Mouse (Mus musculus): ENCODE measurements around the gene BC030867. TPM values are rescaled to one million over a fixed set of nuclear protein-coding genes. Genes with fewer than 3 reads are reported as not detected.

The BC030867 gene
- polyA plus RNA-seq, 1 experiment from 2014 or later: 11.4 TPM

GRCm38 (mm10) chr11:102287485-102287884, 38.8 kb downstream of the BC030867 start:
- Histone ChIP-seq H3K4me1 (ENCODE audit: control insufficient read depth, insufficient read depth, low read length) (peaks cover 7% of the 10 kb centered on the region; the same call in 1 of the 2 replicates), H3K9me3 (ENCODE audit: control insufficient read depth, low read depth, low read length) (no peaks in the 10 kb centered on the region), H3K4me3 (ENCODE audit: low read depth, low read length) (no peak overlapping the region), H3K27me3 (ENCODE audit: control insufficient read depth, insufficient read depth, low read length) (no peaks in the 10 kb centered on the region), H3K27ac (ENCODE audit: low read length) (no peak overlapping the region), H3K4me2 (replicated peaks; ENCODE audit: low read depth, low read length) (no peak overlapping the region), H3K9ac (replicated peaks; ENCODE audit: low read depth, low read length) (no peak overlapping the region), H3K36me3 (ENCODE audit: control insufficient read depth, insufficient read depth, low read length) (peaks cover 41% of the 10 kb centered on the region)
- no peak for ATAC-seq (ENCODE audit: insufficient number of reproducible peaks, insufficient read depth, low FRiP score, low read depth)
- 84% methylated on average over 8 of the region's 8 CpGs for WGBS

- Histone ChIP-seq H3K4me2 (replicated peaks; ENCODE audit: low read depth, low read length) (no peak overlapping the region), H3K9ac (replicated peaks; ENCODE audit: low read depth, low read length) (no peak overlapping the region), H3K36me3 (ENCODE audit: control insufficient read depth, insufficient read depth, low read length) (peaks cover 49% of the 10 kb centered on the region), H3K4me3 (ENCODE audit: low read depth, low read length) (no peak overlapping the region), H3K9me3 (ENCODE audit: control insufficient read depth, low read depth, low read length) (no peaks in the 10 kb centered on the region), H3K27me3 (ENCODE audit: control insufficient read depth, insufficient read depth, low read length) (no peaks in the 10 kb centered on the region), H3K4me1 (ENCODE audit: control insufficient read depth, insufficient read depth, low read length) (peaks cover 7% of the 10 kb centered on the region; the same call in 1 of the 2 replicates), H3K27ac (ENCODE audit: low read length) (no peak overlapping the region)
- no peak for ATAC-seq (ENCODE audit: insufficient number of reproducible peaks, insufficient read depth, low FRiP score, low read depth)
- WGBS: 86% methylated on average over 8 of the region's 8 CpGs
These were observed 39.5 kb downstream of the BC030867 start for GRCm38 (mm10) chr11:102288027-102288804.

GRCm38 (mm10) chr11:102288913-102289312, 40.2 kb downstream of the BC030867 start:
- H3K36me3 ChIP-seq (ENCODE audit: control insufficient read depth, insufficient read depth, low read length): peaks cover 51% of the 10 kb centered on the region
- WGBS: 71% methylated on average over 2 of the region's 2 CpGs
- no peak overlapping the region for H3K9ac ChIP-seq (replicated peaks; ENCODE audit: low read depth, low read length)
- ATAC-seq (ENCODE audit: insufficient number of reproducible peaks, insufficient read depth, low FRiP score, low read depth): no peak
- H3K4me3 ChIP-seq (ENCODE audit: low read depth, low read length): no peak overlapping the region
- no peaks in the 10 kb centered on the region for H3K9me3 ChIP-seq (ENCODE audit: control insufficient read depth, low read depth, low read length)
- H3K27me3 ChIP-seq (ENCODE audit: control insufficient read depth, insufficient read depth, low read length): no peaks in the 10 kb centered on the region
- no peak overlapping the region for H3K4me2 ChIP-seq (replicated peaks; ENCODE audit: low read depth, low read length)
- peaks cover 7% of the 10 kb centered on the region; the same call in 1 of the 2 replicates for H3K4me1 ChIP-seq (ENCODE audit: control insufficient read depth, insufficient read depth, low read length)
- H3K27ac ChIP-seq (ENCODE audit: low read length): no peak overlapping the region

- peaks cover 51% of the 10 kb centered on the region for H3K36me3 ChIP-seq (ENCODE audit: control insufficient read depth, insufficient read depth, low read length)
- 49% methylated on average over 6 of the region's 6 CpGs for WGBS
These were observed 40.9 kb downstream of the BC030867 start for GRCm38 (mm10) chr11:102289511-102290100.

GRCm38 (mm10) chr11:102290141-102290540, 41.5 kb downstream of the BC030867 start:
- H3K27ac ChIP-seq (ENCODE audit: low read length): no peak overlapping the region
- H3K4me3 ChIP-seq (ENCODE audit: low read depth, low read length): no peak overlapping the region
- peaks cover 12% of the 10 kb centered on the region for H3K4me1 ChIP-seq (ENCODE audit: control insufficient read depth, insufficient read depth, low read length)
- WGBS: 77% methylated on average over 4 of the region's 4 CpGs
- no peak for ATAC-seq (ENCODE audit: insufficient number of reproducible peaks, insufficient read depth, low FRiP score, low read depth)
- H3K9ac ChIP-seq (replicated peaks; ENCODE audit: low read depth, low read length): no peak overlapping the region
- no peaks in the 10 kb centered on the region for H3K9me3 ChIP-seq (ENCODE audit: control insufficient read depth, low read depth, low read length)
- H3K36me3 ChIP-seq (ENCODE audit: control insufficient read depth, insufficient read depth, low read length): peaks cover 51% of the 10 kb centered on the region
- no peak overlapping the region for H3K4me2 ChIP-seq (replicated peaks; ENCODE audit: low read depth, low read length)
- H3K27me3 ChIP-seq (ENCODE audit: control insufficient read depth, insufficient read depth, low read length): no peaks in the 10 kb centered on the region

More at GRCm38 (mm10) chr11:102289511-102290100, 40.9 kb downstream of the BC030867 start:
- Histone ChIP-seq H3K27me3 (ENCODE audit: control insufficient read depth, insufficient read depth, low read length) (no peaks in the 10 kb centered on the region), H3K4me1 (ENCODE audit: control insufficient read depth, insufficient read depth, low read length) (peaks cover 7% of the 10 kb centered on the region), H3K27ac (ENCODE audit: low read length) (no peak overlapping the region), H3K4me2 (replicated peaks; ENCODE audit: low read depth, low read length) (no peak overlapping the region), H3K4me3 (ENCODE audit: low read depth, low read length) (no peak overlapping the region), H3K9me3 (ENCODE audit: control insufficient read depth, low read depth, low read length) (no peaks in the 10 kb centered on the region), H3K9ac (replicated peaks; ENCODE audit: low read depth, low read length) (no peak overlapping the region)
- no peak for ATAC-seq (ENCODE audit: insufficient number of reproducible peaks, insufficient read depth, low FRiP score, low read depth)

- Histone ChIP-seq H3K9ac (replicated peaks; ENCODE audit: low read depth, low read length) (no peak overlapping the region), H3K4me2 (replicated peaks; ENCODE audit: low read depth, low read length) (no peak overlapping the region), H3K9me3 (ENCODE audit: control insufficient read depth, low read depth, low read length) (no peaks in the 10 kb centered on the region), H3K4me1 (ENCODE audit: control insufficient read depth, insufficient read depth, low read length) (peaks cover 10% of the 10 kb centered on the region), H3K27me3 (ENCODE audit: control insufficient read depth, insufficient read depth, low read length) (no peaks in the 10 kb centered on the region), H3K36me3 (ENCODE audit: control insufficient read depth, insufficient read depth, low read length) (peaks cover 51% of the 10 kb centered on the region), H3K4me3 (ENCODE audit: low read depth, low read length) (no peak overlapping the region), H3K27ac (ENCODE audit: low read length) (no peak overlapping the region)
- no peak for ATAC-seq (ENCODE audit: insufficient number of reproducible peaks, insufficient read depth, low FRiP score, low read depth)
- 84% methylated on average over 11 of the region's 11 CpGs for WGBS
These were observed 42.4 kb downstream of the BC030867 start for GRCm38 (mm10) chr11:102291051-102291535.

GRCm38 (mm10) chr11:102293971-102294370, 45.3 kb downstream of the BC030867 start:
- Histone ChIP-seq H3K9me3 (ENCODE audit: control insufficient read depth, low read depth, low read length) (no peaks in the 10 kb centered on the region), H3K27me3 (ENCODE audit: control insufficient read depth, insufficient read depth, low read length) (no peaks in the 10 kb centered on the region), H3K4me3 (ENCODE audit: low read depth, low read length) (no peak overlapping the region), H3K9ac (replicated peaks; ENCODE audit: low read depth, low read length) (no peak overlapping the region), H3K36me3 (ENCODE audit: control insufficient read depth, insufficient read depth, low read length) (peaks cover 37% of the 10 kb centered on the region), H3K27ac (ENCODE audit: low read length) (0 out of 2 replicates have a peak overlapping the region, but pooled peaks have one; percentile 15), H3K4me1 (ENCODE audit: control insufficient read depth, insufficient read depth, low read length) (peaks cover 8% of the 10 kb centered on the region), H3K4me2 (replicated peaks; ENCODE audit: low read depth, low read length) (no peak overlapping the region)
- 93% methylated on average over 13 of the region's 13 CpGs for WGBS
- no peak for ATAC-seq (ENCODE audit: insufficient number of reproducible peaks, insufficient read depth, low FRiP score, low read depth)

GRCm38 (mm10) chr11:102294416-102294815, 45.7 kb downstream of the BC030867 start:
- WGBS: 68% methylated on average over 5 of the region's 5 CpGs
- Histone ChIP-seq H3K4me3 (ENCODE audit: low read depth, low read length) (peak overlapping the region; percentile 68; the same call in 1 of the 2 replicates), H3K9ac (replicated peaks; ENCODE audit: low read depth, low read length) (peak overlapping the region; percentile 77; the same call in 1 of the 2 replicates), H3K27me3 (ENCODE audit: control insufficient read depth, insufficient read depth, low read length) (no peaks in the 10 kb centered on the region), H3K9me3 (ENCODE audit: control insufficient read depth, low read depth, low read length) (no peaks in the 10 kb centered on the region), H3K4me1 (ENCODE audit: control insufficient read depth, insufficient read depth, low read length) (peaks cover 8% of the 10 kb centered on the region), H3K4me2 (replicated peaks; ENCODE audit: low read depth, low read length) (peak overlapping the region; percentile 71; the same call in 1 of the 2 replicates), H3K36me3 (ENCODE audit: control insufficient read depth, insufficient read depth, low read length) (peaks cover 37% of the 10 kb centered on the region), H3K27ac (ENCODE audit: low read length) (peak overlapping the region; percentile 100; the same call in 1 of the 2 replicates)
- no peak for ATAC-seq (ENCODE audit: insufficient number of reproducible peaks, insufficient read depth, low FRiP score, low read depth)
